Mouse (Mus musculus): ENCODE data around the gene 3110009E18Rik.

Gene 3110009E18Rik

DNA sequence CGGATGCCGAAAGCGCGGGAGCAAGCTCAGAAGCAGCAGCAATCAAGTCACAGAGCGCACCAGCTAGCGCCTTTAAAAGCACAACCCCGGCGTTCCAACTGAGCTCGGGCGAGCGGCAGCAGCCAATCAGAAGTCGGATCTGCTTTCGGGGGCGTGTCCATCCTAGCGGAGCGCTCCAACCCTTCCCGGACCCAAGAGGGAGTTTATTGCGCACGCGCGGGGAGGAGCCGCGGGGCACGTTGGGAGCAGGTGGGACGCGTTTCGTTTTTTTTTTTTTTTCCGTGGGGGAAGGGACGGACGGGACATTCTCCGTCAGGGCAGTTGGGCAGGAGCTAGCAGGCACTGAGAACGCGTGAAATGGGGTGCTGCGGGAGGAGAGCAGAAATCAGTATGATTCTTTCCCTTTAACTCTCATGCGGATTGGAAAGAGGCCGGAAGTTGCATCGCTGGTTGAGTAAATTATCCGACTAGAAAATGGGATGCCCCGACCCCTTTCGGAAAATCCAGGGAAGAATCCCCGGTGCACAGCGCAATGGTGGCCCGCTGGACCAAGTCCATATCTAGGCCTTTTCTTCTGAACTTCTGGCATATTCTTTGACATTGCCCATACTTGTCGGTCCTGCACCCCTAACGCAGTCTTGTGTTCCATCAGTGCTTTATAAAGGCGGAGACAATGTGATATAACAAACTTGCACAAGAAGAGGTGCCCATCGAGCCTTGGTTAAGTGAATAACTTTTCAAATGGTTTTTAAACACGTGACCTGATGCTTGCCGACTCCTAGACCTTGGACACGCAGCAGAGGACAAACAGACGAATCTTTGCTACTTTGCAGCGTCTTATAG is at the start of gene 3110009E18Rik, which contains the start of gene Dbi:
Gene 3110009E18Rik, plus strand, starts transcription at position 219 of the 843 bp plus-strand sequence.
Gene Dbi, minus strand, starts transcription at position 110 of the 843 bp plus-strand sequence.
- peak; percentile 96 to 97 for DNase-seq

DNA sequence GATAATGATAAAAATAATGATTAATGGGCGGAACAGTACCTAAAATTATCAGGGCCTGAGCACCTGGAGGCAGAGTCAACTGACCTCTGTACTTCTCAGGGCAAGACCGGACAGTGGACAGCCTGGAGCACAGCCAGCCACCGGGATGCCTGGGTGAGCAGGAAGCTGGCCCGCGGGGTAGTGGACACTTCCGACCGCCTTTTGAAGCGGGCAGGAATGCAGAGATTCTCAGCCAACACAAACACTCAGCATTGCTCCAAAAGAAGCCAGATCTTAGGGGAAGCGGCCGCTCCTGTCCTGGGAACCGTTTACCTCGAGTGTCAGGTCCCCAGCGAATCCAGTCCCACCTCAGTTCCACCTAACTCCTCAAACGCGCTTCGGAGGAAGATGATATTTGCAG is 48.1 kb upstream of the 3110009E18Rik start:
- DNase-seq: no peak

- no peak for DNase-seq
Measured at GRCm38 (mm10) chr1:120073519-120074306, 47.3 kb upstream of the 3110009E18Rik start, which contains the start of gene Tmem37. Gene Tmem37, minus strand, starts transcription at chr1:120074074.

GRCm38 (mm10) chr1:120074307-120074702 is 46.7 kb upstream of the 3110009E18Rik start:
- no peak for DNase-seq

GRCm38 (mm10) chr1:120074931-120075330 is 46.1 kb upstream of the 3110009E18Rik start:
- DNase-seq: no peak

DNA sequence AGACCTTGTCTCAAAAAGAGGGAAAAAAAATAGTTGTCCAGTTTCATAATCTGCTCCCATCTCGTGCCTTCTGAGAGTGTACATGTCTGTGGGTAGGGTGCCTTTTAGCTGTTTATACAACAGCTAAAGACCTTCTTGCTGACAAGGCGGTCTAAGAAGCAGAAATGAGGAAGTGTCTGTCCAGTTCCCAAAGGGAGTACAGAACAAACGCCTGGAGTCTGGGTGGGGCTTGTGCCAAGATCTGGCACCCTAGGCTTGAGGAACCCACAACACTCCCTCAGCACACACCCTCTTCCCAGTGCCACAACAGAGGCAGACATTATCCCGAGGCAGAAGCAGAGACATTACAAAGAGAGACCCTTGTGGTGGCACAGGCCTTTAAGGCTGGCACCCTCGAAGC is 45.5 kb upstream of the 3110009E18Rik start:
- no peak for DNase-seq

DNA sequence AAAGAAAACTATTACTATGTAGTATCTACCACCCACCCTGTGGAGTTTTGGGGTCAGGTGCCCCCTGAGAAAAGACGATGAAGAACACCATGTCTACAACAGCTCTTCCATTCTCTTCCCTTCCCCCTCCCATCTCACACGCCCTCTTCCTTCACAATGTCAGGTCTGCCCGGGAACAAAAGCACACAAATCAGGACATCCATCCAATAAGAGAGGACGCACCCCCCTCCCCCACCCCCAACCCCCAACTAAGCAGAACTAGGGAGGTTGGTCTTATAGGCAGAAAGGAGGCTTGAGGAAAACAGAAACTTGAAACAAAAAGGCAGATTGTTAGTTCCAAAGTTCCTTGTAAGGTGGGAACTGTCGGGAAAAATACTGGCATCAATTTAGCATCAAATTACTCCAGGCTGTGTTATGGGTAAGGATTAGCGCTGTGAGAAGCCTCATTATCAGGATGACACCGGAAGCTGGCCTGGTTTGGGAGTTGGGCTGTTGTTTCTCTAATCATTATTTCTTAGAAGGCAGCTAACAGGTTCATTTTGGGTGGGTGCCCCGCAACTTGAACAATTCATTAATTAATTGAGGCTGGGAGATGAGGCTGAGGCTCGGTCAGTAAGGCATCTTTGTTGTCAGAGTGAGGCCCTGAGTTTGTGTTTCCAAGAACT is 43.1 kb upstream of the 3110009E18Rik start:
- DNase-seq: no peak

- no peak for DNase-seq
Measured at GRCm38 (mm10) chr1:120080632-120081031, 40.4 kb upstream of the 3110009E18Rik start.

DNA sequence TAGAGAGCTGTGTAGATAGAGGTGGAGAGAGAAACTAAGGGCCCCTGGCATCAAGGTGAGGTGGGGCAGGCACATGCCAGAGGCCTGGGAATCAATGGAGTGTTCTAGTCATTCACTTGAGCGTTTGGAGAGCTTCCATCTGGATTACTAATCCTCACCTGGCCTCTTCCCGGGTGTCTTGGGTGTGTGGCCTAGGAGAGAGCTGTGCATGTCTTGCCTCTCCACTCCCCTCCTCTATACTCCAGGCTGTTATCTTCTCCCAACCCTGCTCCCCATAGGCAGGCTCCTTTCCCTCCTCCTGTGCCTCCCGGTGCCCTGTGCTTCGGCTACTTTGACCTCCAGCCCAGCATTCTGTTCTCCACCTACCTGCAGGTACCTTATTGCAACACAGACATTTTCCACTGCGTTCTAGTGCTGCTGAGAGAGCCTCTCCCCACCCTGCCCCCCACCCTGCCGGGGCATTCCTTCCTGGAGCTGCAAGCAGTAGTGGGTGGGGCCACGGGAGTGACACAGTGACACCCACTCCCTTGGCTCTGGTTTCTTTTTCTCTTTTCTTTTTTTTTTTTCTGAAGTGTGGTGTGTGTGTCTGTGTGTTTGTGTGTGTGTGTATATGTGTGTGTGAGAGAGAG is 37.9 kb upstream of the 3110009E18Rik start:
- no peak for DNase-seq

- no peak for DNase-seq
Measured at GRCm38 (mm10) chr1:120083921-120084517, 37.0 kb upstream of the 3110009E18Rik start.

GRCm38 (mm10) chr1:120085696-120086095 is 35.3 kb upstream of the 3110009E18Rik start:
- no peak for DNase-seq

- DNase-seq: no peak
Measured at GRCm38 (mm10) chr1:120086644-120087043, 34.3 kb upstream of the 3110009E18Rik start.

DNA sequence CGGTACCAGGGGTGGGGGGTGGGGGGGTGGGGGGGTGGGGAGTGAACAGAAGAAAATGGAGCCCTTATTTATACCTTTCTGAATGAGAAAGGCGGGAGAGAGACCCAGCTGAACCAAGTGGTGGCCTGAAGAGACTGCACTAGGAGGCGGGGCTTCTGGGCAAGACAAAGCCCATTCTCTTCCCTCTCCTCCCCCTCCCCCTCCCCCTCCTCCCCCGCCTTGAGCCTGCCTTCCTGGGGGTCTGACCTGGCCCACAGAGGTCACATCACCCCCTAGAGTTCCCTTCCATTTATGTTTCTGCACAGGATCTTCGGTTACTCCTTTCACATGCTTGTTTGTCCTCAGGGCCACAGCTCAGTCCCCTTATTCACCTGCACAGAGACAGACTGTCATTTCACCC is 31.8 kb upstream of the 3110009E18Rik start:
- DNase-seq: no peak

GRCm38 (mm10) chr1:120090880-120091570 is 30.0 kb upstream of the 3110009E18Rik start:
- no peak for DNase-seq

GRCm38 (mm10) chr1:120093482-120094134 is 27.4 kb upstream of the 3110009E18Rik start:
- peak; percentile 40 to 52 for DNase-seq

GRCm38 (mm10) chr1:120094920-120095319 is 26.1 kb upstream of the 3110009E18Rik start:
- no peak for DNase-seq

GRCm38 (mm10) chr1:120098327-120098726 is 22.7 kb upstream of the 3110009E18Rik start:
- DNase-seq: peak; percentile 23 to 26

DNA sequence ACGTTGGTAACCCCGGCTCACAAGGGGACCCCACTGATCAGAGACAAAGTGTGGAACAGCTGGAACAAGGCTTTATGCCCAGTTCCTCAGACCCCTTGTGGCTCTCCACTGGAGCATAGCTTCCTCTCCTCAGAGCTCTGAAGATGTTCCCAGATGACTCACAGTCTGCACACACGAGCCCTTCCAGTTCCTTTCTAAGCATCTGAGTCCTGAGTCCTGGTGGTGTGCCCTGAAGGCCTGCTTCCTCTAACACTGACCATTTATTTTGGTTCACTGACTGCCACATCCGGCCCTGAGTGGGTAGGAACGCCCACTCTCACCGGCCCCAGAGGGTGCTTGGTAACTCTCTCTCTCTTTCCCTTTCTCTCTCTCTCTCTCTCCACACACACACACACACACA is 21.5 kb upstream of the 3110009E18Rik start:
- no peak for DNase-seq

DNA sequence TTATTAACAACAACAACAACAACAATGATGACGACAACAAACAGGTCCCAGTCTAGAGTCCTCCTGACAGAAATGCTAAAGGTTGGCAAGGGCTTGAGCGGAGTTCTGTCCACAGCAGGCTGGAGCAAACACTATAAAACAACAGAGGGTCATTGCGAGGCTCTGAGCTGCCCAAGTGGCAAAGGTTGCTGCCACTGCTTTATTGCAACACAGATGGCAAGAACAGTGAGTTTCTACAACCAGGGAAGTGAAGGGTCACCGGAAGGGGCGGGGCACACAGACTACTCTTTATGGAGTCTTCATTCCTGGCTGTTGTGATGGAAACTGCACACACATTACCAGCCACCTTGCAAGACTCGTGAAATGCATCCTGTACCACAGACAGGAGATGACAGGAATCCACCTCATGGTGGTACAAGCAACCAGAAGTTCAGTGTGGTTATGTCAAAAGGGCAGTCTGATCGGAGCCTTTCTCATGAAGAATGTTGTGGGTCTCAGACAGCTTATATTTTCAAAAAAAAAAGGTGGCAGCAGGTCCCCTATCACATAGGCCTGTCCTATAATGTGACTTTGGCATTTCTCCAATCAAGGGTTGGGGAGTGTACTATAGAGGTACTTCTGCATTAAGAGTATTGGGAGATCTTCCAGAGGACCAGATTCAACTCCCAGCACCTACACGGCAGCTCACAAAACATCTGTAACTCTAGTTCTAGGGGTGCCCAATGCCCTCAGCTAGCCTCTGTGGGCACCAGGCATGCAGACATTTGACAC is 20.3 kb upstream of the 3110009E18Rik start:
- no peak for DNase-seq

- no peak for DNase-seq
Measured at GRCm38 (mm10) chr1:120101227-120101609, 19.8 kb upstream of the 3110009E18Rik start.
